Mouse (Mus musculus): ENCODE results near the gene Atat1.

DNA sequence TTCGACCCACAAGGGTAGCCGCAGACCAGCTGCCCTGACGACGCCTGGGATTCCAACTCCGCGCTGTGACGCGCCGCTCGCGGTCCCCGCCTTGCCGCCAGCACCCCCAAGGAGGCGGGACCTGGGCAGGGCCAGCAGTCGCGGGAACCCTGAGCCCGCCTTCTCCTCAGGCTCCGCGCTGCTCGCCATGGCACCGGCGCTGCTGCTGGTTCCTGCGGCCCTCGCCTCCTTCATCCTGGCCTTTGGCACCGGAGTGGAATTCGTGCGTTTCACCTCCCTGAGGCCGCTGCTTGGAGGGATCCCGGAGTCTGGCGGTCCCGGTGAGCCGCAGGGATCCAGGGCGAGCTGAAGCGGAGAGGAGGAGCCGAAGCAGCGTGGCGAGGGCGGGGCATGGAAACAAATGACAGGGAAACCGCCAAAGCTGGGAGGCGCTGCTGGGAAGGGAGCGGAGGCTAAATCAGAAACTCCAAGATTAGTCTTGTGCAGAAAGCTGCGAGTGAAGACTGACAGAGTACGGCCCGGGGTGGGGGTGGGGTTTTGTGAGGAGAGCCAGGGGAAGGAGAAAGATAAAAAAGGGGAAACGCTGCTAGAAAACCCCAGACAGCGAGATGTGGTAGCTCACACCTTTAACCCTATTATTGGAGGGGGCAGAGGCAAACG lies 48.5 kb downstream of the Atat1 start, which contains the start of gene Nrm:
- peak; percentile 67 for TF ChIP-seq CTCF (IDR thresholded peaks at IDR 0.05; ENCODE audit: low read depth)
- no peak for TF ChIP-seq EP300 (IDR thresholded peaks at IDR 0.05; ENCODE audit: low read depth)
